Mouse (Mus musculus) Patski (cell line): ENCODE measurements around the gene Ppara. TPM values are rescaled to one million over a fixed set of nuclear protein-coding genes. Genes with fewer than 3 reads are reported as not detected.

Experiments used
- ATAC-seq: fragments of 100-300 bp; one replicate; pipeline ENCODE4 v1.8.0; 2021
- CTCF ChIA-PET: fragments of 350-600 bp; sonication (Branson Sonifier 250); formaldehyde crosslinking; loops from one replicate; lab custom pipeline; 2022; ENCODE audit warnings: inconsistent platforms; lab: Charles Lee
- POLR2A ChIA-PET: fragments of 350-600 bp; sonication (Branson Sonifier 250); formaldehyde crosslinking; loops from one replicate; lab custom pipeline; 2022; ENCODE audit warnings: antibody characterized with exemption, inconsistent platforms; lab: Charles Lee
- DNase-seq: peaks from one replicate; pipeline ENCODE4 v3.0.0-alpha.2; 2011; ENCODE audit warnings: low read depth, low spot score
- H3K27me3 ChIP-seq: fragments of 371-371 bp; one replicate; pipeline ENCODE4 v1.5.1; 2021
- CTCF ChIP-seq: fragments of 100-300 bp; IDR thresholded peaks from one replicate; pipeline ENCODE4 v1.5.1; 2021
- in situ Hi-C: fragments of 300-500 bp; cut with MboI; formaldehyde crosslinking; loops from 3 replicates; pipeline ENCODE4 v1.11.1; 2018; ENCODE audit warnings: low pct_unique_long_range_greater_than_20kb, mixed read lengths
- polyA plus RNA-seq: library from polyadenylated mRNA; unstranded; gene quantifications from one replicate; pipeline ENCODE4 v1.2.3, GENCODE M21; 2021

Ppara gene
- polyA plus RNA-seq, 1 experiment from 2014 or later: 4.7 TPM

DNA sequence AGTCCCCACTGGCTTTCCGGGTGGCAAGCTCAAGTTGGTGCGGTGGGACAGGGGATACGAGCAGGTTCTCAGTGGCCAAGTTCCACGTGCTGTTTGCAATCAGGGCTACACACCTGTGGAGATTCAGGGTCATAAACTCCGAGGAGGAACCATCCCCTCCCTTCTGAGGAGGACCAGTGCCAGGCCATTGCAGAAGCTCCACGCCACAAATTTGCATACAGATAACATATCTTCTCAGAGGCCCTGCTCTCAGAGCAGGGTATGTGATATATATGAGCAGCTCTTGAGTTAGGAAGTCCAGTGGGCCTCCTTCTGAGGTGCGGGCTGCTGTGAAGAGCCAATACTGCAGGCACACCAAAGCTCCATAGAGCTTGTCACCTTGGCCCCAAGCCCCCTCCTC, 15.8 kb upstream of the Ppara start:
- CTCF ChIA-PET: interaction anchor here (1.2 to 1.8 kb wide), 3 partner anchors 120 to 149 kb away, joined by 3 to 8 read pairs (median 5); no protein-coding TSS in a partner anchor
- POLR2A ChIA-PET: interaction anchor here (1.1 kb wide), 1 partner anchor 149 kb away, joined by 3 read pairs; no protein-coding TSS in a partner anchor
- in situ Hi-C loops: loop anchor here (5.0 kb wide), 1 partner anchor 148 kb away; no protein-coding TSS in a partner anchor
- TF ChIP-seq CTCF: no peak
- no peaks in the 10 kb centered on the region for H3K27me3 ChIP-seq
- ATAC-seq (no peak), DNase-seq (no peak)

DNA sequence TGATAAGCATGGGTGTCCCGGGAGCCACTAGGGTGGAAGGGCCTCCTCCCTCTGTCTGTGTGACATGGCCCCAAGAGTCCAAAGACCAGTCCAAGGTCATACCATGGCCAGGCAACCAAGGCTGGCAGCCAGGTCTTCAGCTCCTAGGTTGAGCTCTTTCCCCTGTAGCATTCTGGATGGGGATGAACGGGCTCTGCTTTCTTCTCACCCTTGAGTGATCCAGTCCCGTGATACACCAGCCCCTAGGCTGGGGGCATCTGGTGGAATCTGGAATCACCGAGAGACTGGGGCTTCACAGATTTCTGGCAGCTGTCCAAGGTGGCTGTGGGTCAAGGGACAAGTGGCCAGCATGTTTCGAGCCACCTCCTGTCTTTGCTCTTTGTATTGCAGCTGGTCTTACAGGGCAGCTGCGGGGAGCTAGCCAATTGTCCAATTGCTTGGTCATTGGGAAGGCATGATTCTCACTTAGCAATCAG, 14.4 kb upstream of the Ppara start:
- DNase-seq: no peak
- no peaks in the 10 kb centered on the region for H3K27me3 ChIP-seq
- no peak for ATAC-seq
- CTCF ChIA-PET: no interaction called here
- in situ Hi-C loops: no loop called here
- TF ChIP-seq CTCF: no peak
- POLR2A ChIA-PET: no interaction called here

DNA sequence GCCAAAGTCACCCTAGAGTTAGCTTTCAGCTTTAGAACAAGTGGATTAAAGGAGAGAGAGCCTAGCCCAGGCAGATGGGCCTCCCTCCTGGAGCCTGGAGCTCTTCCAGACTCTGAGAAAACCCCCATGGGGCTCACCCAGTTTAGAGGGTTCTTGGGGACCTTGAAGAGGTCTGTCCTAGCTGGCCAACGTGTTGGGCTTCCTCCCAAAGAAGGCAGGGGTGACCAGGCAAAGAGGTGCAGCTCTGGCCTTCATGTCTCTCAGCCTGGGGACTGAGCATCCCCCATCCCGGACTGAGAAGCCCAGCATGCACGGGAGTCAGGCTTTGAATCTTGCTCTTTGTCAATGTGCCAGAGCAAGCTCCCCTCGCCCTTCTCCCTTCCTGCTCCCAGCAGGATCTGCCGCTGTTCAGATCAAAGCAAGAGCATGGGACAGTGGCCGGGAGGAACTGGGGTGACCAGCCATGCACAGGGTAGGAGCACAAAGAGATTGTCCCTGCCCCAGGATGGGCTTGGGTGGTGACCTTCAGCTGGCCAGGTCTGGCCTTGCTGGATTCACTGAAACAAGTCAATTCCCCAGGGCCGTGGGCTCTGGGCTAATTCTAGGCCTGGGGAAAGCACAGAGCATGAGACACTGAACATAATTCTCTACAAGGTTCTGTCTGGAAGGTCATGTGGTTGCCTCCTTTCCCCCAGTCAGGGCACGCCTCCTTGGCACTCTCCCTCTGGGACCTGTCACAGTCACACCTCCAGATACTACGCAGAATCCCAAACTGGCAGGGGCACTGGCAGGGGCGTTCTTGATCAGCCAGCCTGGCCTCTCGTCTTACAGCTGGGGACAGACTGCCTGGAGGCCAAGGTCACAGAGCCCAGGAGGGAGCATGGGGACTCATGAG, 10.3 kb upstream of the Ppara start:
- POLR2A ChIA-PET: interaction anchor here (1.3 kb wide), 1 partner anchor 10 kb away, joined by 4 read pairs; the partner anchor contains the start of gene Ppara
- CTCF ChIA-PET: interaction anchor here (1.0 to 1.4 kb wide), 2 partner anchors 9 to 114 kb away, joined by 3 to 5 read pairs; no protein-coding TSS in a partner anchor
- H3K27me3 ChIP-seq: no peaks in the 10 kb centered on the region
- no peak for TF ChIP-seq CTCF
- DNase-seq: no peak
- in situ Hi-C loops: no loop called here
- ATAC-seq: no peak

DNA sequence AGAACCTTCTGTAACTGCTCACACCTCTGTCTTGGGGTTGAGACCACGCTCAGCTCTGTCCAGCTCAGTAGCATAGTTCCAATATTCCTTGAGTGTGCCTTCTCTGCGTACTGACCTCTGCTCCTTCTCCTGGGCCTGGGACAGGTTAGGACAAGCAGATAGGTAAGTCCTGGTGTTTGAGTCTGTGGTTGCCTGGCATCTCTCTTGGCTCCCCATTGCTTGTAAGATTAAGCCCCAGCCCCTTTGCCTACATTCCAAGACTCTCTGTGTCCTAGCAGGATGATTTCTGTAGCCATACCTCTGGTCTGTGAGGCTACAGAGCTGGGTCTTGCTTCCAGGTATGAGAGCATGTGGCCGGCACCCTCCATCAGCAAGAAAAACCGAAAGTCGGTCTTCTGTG, 6.6 kb upstream of the Ppara start:
- POLR2A ChIA-PET: no interaction called here

DNA sequence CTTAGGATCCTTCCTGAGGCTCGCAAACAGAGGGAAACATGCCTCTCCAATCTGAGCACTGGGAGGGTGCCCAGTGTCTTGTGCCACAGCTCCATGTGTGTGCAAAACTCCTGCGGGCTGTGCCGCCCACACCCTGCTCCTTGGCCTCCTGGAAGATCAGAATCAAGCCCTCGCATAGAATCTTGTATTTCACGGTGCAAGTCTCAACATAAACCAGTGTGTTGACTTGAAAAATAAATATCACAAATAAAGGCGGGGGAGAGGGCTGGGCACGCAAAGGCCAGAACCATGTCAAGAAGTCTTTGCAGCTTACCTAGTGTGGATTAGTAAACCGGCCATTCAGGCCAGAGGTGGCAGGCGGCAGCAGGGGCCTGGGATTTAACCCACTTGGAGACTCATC, 5.5 kb upstream of the Ppara start:
- in situ Hi-C loops: no loop called here
- no peak for ATAC-seq
- H3K27me3 ChIP-seq: no peaks in the 10 kb centered on the region
- TF ChIP-seq CTCF: no peak
- ChIA-PET POLR2A (no interaction called here), CTCF (interaction anchor here (1.1 kb wide), 1 partner anchor 14 kb away, joined by 4 read pairs; no protein-coding TSS in a partner anchor)
- no peak for DNase-seq

More for the DNA sequence above, 6.6 kb upstream of the Ppara start:
- in situ Hi-C loops: no loop called here
- DNase-seq (no peak), ATAC-seq (no peak)
- CTCF ChIA-PET: interaction anchor here (0.6 kb wide), 1 partner anchor 83 kb away, joined by 3 read pairs; the partner anchor contains the start of gene Cdpf1
- TF ChIP-seq CTCF: no peak
- H3K27me3 ChIP-seq: no peaks in the 10 kb centered on the region

DNA sequence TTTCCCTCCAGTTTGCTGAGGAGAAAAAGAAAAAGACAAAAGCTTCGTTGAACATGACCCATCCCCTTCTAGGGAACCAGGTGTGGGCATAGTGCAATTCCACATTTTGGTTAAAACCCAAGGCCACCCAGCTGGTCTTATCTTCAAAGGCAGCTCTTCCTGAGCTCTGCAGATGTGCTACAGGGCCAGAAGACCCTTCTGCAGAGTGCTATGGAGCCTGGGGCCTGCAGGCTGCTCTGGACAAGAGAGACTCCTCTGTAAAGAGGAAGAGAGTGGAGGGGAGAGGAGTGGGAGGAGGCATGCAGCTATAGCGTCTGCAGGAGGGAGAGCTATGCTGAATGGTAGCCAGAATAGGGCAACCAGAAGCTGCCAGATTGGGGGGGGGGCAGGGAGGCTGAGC, 4.8 kb upstream of the Ppara start:
- ATAC-seq (no peak), DNase-seq (no peak)
- no peak for TF ChIP-seq CTCF
- ChIA-PET CTCF (interaction anchor here (1.1 kb wide), 1 partner anchor 15 kb away, joined by 4 read pairs; no protein-coding TSS in a partner anchor), POLR2A (no interaction called here)
- in situ Hi-C loops: no loop called here
- no peaks in the 10 kb centered on the region for H3K27me3 ChIP-seq

DNA sequence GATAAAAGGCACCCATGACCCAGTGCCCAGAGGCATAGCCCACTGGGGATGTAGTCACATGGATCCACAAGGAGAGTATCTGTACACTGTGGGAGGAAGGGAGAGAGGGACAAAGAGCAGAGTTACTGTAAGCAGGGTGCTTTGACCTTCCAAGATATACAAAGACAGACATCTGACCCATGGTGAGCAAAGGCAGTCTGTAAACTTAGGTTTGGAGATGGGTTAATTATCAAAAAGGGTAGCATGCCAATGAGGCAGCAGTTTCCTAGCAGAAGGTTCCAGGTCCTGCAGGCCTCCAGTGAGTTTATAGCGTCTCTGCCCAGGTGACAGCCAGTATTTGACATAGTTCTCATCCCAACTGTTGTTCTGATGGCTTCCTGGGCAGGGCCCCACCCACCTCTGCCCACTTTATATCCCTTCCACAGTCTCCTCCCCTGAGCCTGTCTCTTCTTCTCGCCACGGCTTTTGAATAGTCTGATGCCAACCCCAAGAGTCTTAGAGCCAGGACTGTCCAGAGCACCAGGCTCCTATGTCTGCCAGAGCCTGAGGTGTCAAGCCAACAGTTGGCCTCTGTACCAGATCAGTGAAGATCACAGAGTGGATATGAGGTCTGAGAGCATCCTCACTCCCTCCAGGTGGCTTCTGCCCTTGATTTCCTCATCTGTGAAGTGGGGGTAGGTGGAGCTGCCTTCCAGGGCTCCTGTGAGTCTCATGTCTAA, 2.7 kb upstream of the Ppara start:
- no peak for DNase-seq
- ChIA-PET CTCF (no interaction called here), POLR2A (no interaction called here)
- no peak for ATAC-seq
- H3K27me3 ChIP-seq: no peaks in the 10 kb centered on the region
- TF ChIP-seq CTCF: no peak
- in situ Hi-C loops: no loop called here

DNA sequence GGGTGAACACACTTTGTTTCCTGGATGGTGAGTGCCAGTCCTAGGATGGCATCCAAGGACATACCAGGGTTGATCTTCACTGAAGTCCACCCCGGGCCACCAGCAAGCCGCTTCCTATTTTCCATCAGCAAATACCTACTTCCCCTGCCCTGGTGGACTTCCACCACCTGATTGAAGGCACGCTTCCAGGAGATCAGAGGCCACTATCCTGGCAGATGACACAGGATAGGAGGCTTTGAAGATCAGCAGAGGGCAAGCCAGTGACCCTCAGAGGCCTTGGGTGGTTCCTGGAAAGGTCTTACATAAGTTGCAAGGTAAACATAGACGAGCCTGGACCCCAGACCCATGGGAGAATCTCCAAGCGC, 2.2 kb upstream of the Ppara start:
- H3K27me3 ChIP-seq: no peaks in the 10 kb centered on the region
- no peak for TF ChIP-seq CTCF
- no peak for DNase-seq
- POLR2A ChIA-PET: no interaction called here
- in situ Hi-C loops: no loop called here
- CTCF ChIA-PET: no interaction called here
- ATAC-seq: no peak

DNA sequence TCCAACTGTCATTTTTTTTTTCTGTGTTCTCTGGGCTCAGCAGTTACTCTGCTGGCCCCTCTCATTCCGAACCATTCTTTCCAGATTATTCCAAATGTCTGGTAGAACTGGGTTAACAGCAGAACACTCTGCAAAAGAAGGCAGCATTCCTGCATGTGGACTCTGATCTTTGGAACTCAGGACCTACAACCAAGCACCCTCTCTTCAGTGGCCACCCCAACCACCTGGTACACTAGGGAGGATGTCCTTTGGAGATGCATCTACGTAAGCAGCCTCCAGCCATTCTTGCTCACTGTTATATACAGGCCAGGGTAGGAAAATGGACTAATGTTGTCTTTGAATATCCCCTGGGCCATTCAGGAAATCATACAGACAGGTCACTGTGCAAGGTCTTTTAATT, 1.1 kb upstream of the Ppara start:
- no peaks in the 10 kb centered on the region for H3K27me3 ChIP-seq
- no peak for TF ChIP-seq CTCF
- CTCF ChIA-PET: no interaction called here
- DNase-seq (no peak), ATAC-seq (no peak)
- in situ Hi-C loops: no loop called here
- POLR2A ChIA-PET: interaction anchor here (0.9 to 1.7 kb wide), 3 partner anchors 11 to 23 kb away, joined by 3 to 4 read pairs (median 3); no protein-coding TSS in a partner anchor

DNA sequence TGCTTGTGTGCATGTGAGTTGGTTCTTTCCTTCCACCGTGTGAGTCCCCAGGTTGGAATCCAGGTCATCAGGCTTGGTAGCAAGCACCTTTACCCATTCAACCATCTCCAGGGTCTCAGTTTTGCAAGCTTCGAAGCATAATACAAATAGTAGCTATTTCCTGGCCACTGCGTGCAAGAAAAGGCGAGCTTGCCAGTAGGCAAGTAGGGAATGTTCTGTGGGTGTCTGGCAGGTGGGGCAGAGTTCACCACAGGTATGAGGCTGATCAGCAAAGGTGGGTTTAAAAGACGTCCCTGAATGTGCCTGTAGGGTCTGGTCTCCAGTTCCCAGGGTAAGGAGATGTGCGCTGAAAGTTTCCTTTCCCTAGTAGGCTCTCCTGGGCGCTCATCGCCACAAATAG, 635 bp upstream of the Ppara start:
- H3K27me3 ChIP-seq: no peaks in the 10 kb centered on the region
- CTCF ChIA-PET: no interaction called here

More for the DNA sequence above, 635 bp upstream of the Ppara start:
- no peak for ATAC-seq
- no peak for TF ChIP-seq CTCF
- in situ Hi-C loops: no loop called here
- no peak for DNase-seq
- POLR2A ChIA-PET: interaction anchor here (1.0 to 1.7 kb wide), 3 partner anchors 10 to 12 kb away, joined by 3 to 4 read pairs (median 4); no protein-coding TSS in a partner anchor
